Mouse (Mus musculus): ENCODE results near the gene Il2. TPM values are rescaled to one million over a fixed set of nuclear protein-coding genes. Genes with fewer than 3 reads are reported as not detected.
A peak's percentile ranks its signal among the peaks of the same experiment; 100 is the strongest.

Il2 gene
- polyA plus RNA-seq, 1 experiment from 2014 or later: 0.22 TPM

DNA sequence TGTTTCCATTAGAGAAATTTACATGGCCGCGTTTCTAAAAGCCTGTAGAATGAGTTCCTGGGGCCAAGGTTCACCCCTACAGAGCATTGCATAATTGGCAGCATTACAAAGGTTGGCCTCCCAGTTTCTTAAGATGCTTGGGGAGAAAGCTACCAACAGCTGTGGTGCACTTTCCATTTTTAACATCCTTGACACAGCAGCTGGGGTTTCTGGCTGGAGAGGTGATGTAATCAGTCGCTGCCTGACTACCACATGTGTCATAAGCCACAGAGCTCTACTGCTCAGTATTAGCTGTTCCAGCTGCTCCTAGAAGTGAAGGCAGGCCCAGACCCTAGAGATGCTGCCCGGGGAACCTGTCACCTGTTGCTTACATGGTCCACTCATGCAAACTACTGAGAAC is 2.5 kb upstream of the Il2 start:
- no peaks in the 10 kb centered on the region for H3K9me3 ChIP-seq (replicated peaks; ENCODE audit: control insufficient read depth, low read length)
- H3K9ac ChIP-seq (ENCODE audit: low read length): no peak overlapping the region
- no peak overlapping the region for H3K4me3 ChIP-seq (ENCODE audit: low read length)
- ATAC-seq (replicated peaks; ENCODE audit: extremely low read depth, insufficient read depth, low FRiP score): peak; percentile 73; the same call in 1 of the 2 replicates
- WGBS: 49% methylated on average over 4 of the region's 4 CpGs
- peaks cover 3% of the 10 kb centered on the region; the same call in 1 of the 2 replicates for H3K4me1 ChIP-seq (ENCODE audit: control insufficient read depth, insufficient read depth, low read length)
- no peak overlapping the region for H3K4me2 ChIP-seq (ENCODE audit: low read depth, low read length)
- H3K27me3 ChIP-seq (ENCODE audit: control insufficient read depth, insufficient read depth, low read length): no peaks in the 10 kb centered on the region
- no peak overlapping the region for H3K27ac ChIP-seq (ENCODE audit: low read length)
- no peaks in the 10 kb centered on the region for H3K36me3 ChIP-seq (ENCODE audit: control insufficient read depth, insufficient read depth)

DNA sequence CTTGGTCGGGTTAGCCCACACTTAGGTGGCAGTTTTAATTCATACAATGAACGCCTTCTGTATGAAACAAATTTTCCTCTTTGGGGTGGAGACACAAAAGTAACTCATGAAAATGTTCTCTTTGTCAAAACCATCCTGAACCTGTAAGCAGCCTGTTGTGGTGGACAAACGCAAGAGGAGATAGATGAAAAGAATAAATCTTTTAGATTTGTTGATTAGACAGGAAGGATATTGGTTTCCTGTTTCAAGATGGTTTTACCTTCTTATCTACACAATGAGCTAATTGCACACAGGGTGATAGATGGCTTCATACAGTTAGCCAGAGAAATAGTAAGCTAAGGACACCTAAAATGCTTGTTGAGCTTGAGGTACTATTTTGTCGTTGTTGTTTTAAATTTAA is 403 bp upstream of the Il2 start:
- Histone ChIP-seq H3K9me3 (replicated peaks; ENCODE audit: control insufficient read depth, low read length) (no peaks in the 10 kb centered on the region), H3K4me1 (ENCODE audit: control insufficient read depth, insufficient read depth, low read length) (peaks cover 3% of the 10 kb centered on the region; the same call in 1 of the 2 replicates), H3K36me3 (ENCODE audit: control insufficient read depth, insufficient read depth) (no peaks in the 10 kb centered on the region), H3K9ac (ENCODE audit: low read length) (no peak overlapping the region), H3K4me3 (ENCODE audit: low read length) (no peak overlapping the region), H3K27ac (ENCODE audit: low read length) (no peak overlapping the region), H3K4me2 (ENCODE audit: low read depth, low read length) (no peak overlapping the region), H3K27me3 (ENCODE audit: control insufficient read depth, insufficient read depth, low read length) (no peaks in the 10 kb centered on the region)
- WGBS: 59% methylated on average over 4 of the region's 4 CpGs
- ATAC-seq (replicated peaks; ENCODE audit: extremely low read depth, insufficient read depth, low FRiP score): no peak

DNA sequence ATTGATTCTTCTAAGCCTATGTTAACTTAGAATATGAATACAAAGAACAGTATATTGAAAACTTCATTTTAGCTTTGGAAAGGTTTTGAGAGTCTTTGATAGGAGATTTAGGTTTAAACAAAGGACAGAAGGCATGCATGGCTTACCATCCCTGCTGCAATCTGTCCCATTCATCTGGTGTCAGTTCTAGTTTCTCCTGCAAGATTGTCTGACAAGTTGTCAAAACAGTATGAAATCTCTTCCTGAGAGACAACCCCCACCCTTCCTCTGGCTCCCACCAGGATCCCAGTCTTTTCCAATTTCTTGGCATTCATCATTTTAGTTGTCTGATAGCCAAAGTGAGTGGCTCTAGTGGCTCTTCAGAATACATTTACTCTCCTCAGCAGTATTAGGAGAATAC is 35.0 kb downstream of the Il2 start:
- Histone ChIP-seq H3K27me3 (ENCODE audit: control insufficient read depth, insufficient read depth, low read length) (no peaks in the 10 kb centered on the region), H3K27ac (ENCODE audit: low read length) (no peak overlapping the region), H3K36me3 (ENCODE audit: control insufficient read depth, insufficient read depth) (no peaks in the 10 kb centered on the region), H3K4me2 (ENCODE audit: low read depth, low read length) (no peak overlapping the region), H3K4me1 (ENCODE audit: control insufficient read depth, insufficient read depth, low read length) (no peaks in the 10 kb centered on the region), H3K9ac (ENCODE audit: low read length) (no peak overlapping the region), H3K9me3 (replicated peaks; ENCODE audit: control insufficient read depth, low read length) (no peaks in the 10 kb centered on the region), H3K4me3 (ENCODE audit: low read length) (no peak overlapping the region)
- no peak for ATAC-seq (replicated peaks; ENCODE audit: extremely low read depth, insufficient read depth, low FRiP score)

DNA sequence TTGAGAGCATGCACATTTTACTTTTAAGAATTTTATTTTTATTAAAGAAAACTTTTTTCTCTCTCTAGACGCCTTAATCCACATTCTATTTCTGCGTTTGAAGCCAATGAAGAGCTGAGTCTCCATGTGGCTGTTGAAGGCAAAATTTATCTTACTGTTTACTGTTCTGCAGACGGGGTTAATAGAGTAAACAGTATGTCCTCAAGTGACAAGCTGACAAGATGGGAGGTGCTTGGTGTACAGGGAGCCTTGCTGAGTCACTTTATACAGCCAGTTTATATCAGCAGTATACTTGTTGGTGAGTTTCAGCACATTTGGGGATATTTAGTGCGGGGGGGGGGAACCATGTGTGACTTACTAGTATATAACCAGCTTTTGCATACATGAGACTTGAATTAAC is 40.9 kb downstream of the Il2 start:
- Histone ChIP-seq H3K27ac (ENCODE audit: low read length) (no peak overlapping the region), H3K4me1 (ENCODE audit: control insufficient read depth, insufficient read depth, low read length) (no peaks in the 10 kb centered on the region), H3K9ac (ENCODE audit: low read length) (no peak overlapping the region), H3K4me3 (ENCODE audit: low read length) (no peak overlapping the region), H3K9me3 (replicated peaks; ENCODE audit: control insufficient read depth, low read length) (no peaks in the 10 kb centered on the region), H3K4me2 (ENCODE audit: low read depth, low read length) (no peak overlapping the region), H3K27me3 (ENCODE audit: control insufficient read depth, insufficient read depth, low read length) (no peaks in the 10 kb centered on the region), H3K36me3 (ENCODE audit: control insufficient read depth, insufficient read depth) (no peaks in the 10 kb centered on the region)
- 70% methylated on average over 4 of the region's 4 CpGs for WGBS
- ATAC-seq (replicated peaks; ENCODE audit: extremely low read depth, insufficient read depth, low FRiP score): no peak

DNA sequence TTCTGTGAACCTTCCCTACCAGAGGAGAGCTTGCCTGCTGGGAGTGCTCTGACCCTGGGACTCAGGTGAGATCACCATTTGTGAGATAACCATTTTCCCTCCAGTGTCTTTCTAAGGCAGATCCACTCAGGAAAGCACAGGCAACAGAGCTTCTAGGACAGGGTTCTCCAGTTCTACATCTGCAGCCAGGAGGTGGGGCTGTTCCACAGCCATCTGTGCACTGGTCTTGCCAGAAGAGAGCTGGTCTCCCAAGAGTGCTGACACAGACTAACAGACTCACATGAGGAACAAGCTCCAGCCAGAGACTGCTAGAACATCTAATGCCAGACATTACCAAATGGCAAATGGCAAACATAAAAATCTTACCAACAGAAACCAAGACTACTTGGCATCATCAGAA is 52.5 kb downstream of the Il2 start:
- H3K27ac ChIP-seq (ENCODE audit: low read length): no peak overlapping the region
- no peak overlapping the region for H3K4me3 ChIP-seq (ENCODE audit: low read length)
- no peaks in the 10 kb centered on the region for H3K27me3 ChIP-seq (ENCODE audit: control insufficient read depth, insufficient read depth, low read length)
- H3K4me2 ChIP-seq (ENCODE audit: low read depth, low read length): no peak overlapping the region
- peaks cover 2% of the 10 kb centered on the region; the same call in 1 of the 2 replicates for H3K9me3 ChIP-seq (replicated peaks; ENCODE audit: control insufficient read depth, low read length)
- no peaks in the 10 kb centered on the region for H3K4me1 ChIP-seq (ENCODE audit: control insufficient read depth, insufficient read depth, low read length)
- no peak overlapping the region for H3K9ac ChIP-seq (ENCODE audit: low read length)
- no peak for ATAC-seq (replicated peaks; ENCODE audit: extremely low read depth, insufficient read depth, low FRiP score)
- no peaks in the 10 kb centered on the region for H3K36me3 ChIP-seq (ENCODE audit: control insufficient read depth, insufficient read depth)

Other genes starting within 250 kb of the Il2 start
- 0.22 and 0.36 TPM in 2 replicates for gene Adad1, start 62.4 kb downstream of the Il2 start, polyA plus RNA-seq (2015; fragmentation: Nextera tagmentation; extraction: Ambion mirVana)
- gene Il21, start 106.7 kb upstream of the Il2 start, polyA plus RNA-seq (2015; fragmentation: Nextera tagmentation; extraction: Ambion mirVana): not detected in 2 replicates
- gene Bbs12, start 186.6 kb upstream of the Il2 start, polyA plus RNA-seq (2015; fragmentation: Nextera tagmentation; extraction: Ambion mirVana): 4.7 and 5.3 TPM in 2 replicates
- gene Cetn4, start 186.7 kb upstream of the Il2 start, polyA plus RNA-seq (2015; fragmentation: Nextera tagmentation; extraction: Ambion mirVana): 0.94 and 1.6 TPM in 2 replicates
- gene Fgf2, start 222.4 kb upstream of the Il2 start, polyA plus RNA-seq (2015; fragmentation: Nextera tagmentation; extraction: Ambion mirVana): 1.1 and 1.2 TPM in 2 replicates

Measured in heart, embryonic 16.5 days (tissue).